Mouse (Mus musculus) G1E (cell line): Measurements from ENCODE around the gene Slc24a2. TPM values are rescaled to one million over a fixed set of nuclear protein-coding genes. Genes with fewer than 3 reads are reported as not detected.

Experiments used
- ATAC-seq: 2 replicates; pipeline ENCODE4 v1.8.0; 2016; ENCODE audit warnings: mild to moderate bottlenecking; ENCODE audit not compliant: insufficient number of reproducible peaks, poor library complexity, low FRiP score, severe bottlenecking; ENCODE audit errors: extremely low read depth
- DNase-seq: peaks from one replicate; pipeline ENCODE4 v3.0.0; 2012; ENCODE audit warnings: low spot score
- H3K27me3 ChIP-seq: 2 replicates; pipeline ENCODE4 v1.6.1; 2012; ENCODE audit warnings: mild to moderate bottlenecking, low read length, inconsistent platforms; ENCODE audit not compliant: insufficient read depth
- H3K36me3 ChIP-seq: replicated peaks from 2 replicates; pipeline ENCODE3; 2012; ENCODE audit warnings: mild to moderate bottlenecking, inconsistent platforms
- H3K4me1 ChIP-seq: 2 replicates; pipeline ENCODE4 v1.6.1; 2012; ENCODE audit warnings: low read depth, low read length, inconsistent platforms, mixed read lengths; ENCODE audit not compliant: insufficient read depth
- H3K4me3 ChIP-seq: 2 replicates; pipeline ENCODE4 v1.5.1; 2012; ENCODE audit warnings: low read depth, mild to moderate bottlenecking, inconsistent platforms, low read length, moderate library complexity, mixed read lengths
- H3K9me3 ChIP-seq: replicated peaks from 2 replicates; pipeline ENCODE4 v1.6.1; 2012; ENCODE audit warnings: inconsistent platforms
- CTCF ChIP-seq: IDR thresholded peaks from 2 replicates; pipeline ENCODE4 v1.5.1; 2012; ENCODE audit warnings: low read depth, low read length, inconsistent platforms, mixed read lengths
- GATA1 ChIP-seq: IDR thresholded peaks from 2 replicates; pipeline ENCODE4 v1.6.1; 2012; ENCODE audit warnings: borderline replicate concordance, low read length, inconsistent platforms, mixed read lengths
- GATA2 ChIP-seq: IDR thresholded peaks from 2 replicates; pipeline ENCODE4 v1.6.1; 2012; ENCODE audit warnings: low read depth, low read length, inconsistent platforms, borderline replicate concordance
- POLR2AphosphoS5 ChIP-seq: IDR thresholded peaks from 2 replicates; pipeline ENCODE4 v1.6.1; 2012; ENCODE audit warnings: low read depth, low read length, inconsistent platforms; ENCODE audit not compliant: insufficient replicate concordance
- TAL1 ChIP-seq: conservative IDR thresholded peaks from 2 replicates; pipeline ENCODE4 v1.6.1; 2012; ENCODE audit warnings: low read depth, low read length, inconsistent platforms, mixed read lengths
- polyA plus RNA-seq: library from polyadenylated mRNA; stranded (reverse); fragments of >175 nt; gene quantifications from 2 replicates; pipeline ENCODE4 v1.2.3, GENCODE M21; 2012
- total RNA-seq, 2 experiments: library from RNA; stranded (forward) in 1 of 2; stranded (reverse) in 1 of 2; fragments of 200-1000 nt in 1 of 2; fragments of >200 nt in 1 of 2; fragmentation: Nextera tagmentation in 1 of 2; gene quantifications; 2 replicates each; pipeline ENCODE4 v1.2.3; 2014 to 2017

Slc24a2 gene
- total and polyA plus RNA-seq, 3 experiments = 0.55 TPM; not detected in 2

DNA sequence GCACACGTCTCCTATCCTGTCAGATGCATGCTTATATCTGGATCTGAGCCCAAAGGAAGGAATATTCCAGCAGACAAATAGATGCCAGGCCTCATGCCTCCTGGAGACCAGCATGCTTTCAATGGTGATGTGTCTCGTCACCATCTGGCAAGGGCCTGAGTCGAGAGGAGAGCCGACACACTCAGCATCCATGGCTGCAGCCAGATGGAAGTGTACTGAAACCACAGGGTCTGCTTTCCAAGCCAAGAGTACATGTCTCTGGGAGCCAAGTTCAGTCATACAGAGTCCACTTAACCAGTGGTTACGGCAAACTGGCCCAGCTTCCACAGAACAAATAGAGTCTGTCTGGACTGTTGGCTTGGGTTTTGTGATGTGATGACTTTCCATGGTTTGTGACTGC is 134.1 kb downstream of the Slc24a2 start:
- no peak overlapping the region for H3K4me3 ChIP-seq
- no peaks in the 10 kb centered on the region for H3K27me3 ChIP-seq
- H3K4me1 ChIP-seq = no peaks in the 10 kb centered on the region
- no peak for TF ChIP-seq POLR2AphosphoS5
- TF ChIP-seq CTCF = no peak
- TF ChIP-seq GATA1 = no peak
- TF ChIP-seq TAL1 = no peak
- no peak for TF ChIP-seq GATA2
- H3K36me3 ChIP-seq = no peaks in the 10 kb centered on the region
- no peak for DNase-seq
- ATAC-seq = no peak
- peaks cover 16% of the 10 kb centered on the region for H3K9me3 ChIP-seq

DNA sequence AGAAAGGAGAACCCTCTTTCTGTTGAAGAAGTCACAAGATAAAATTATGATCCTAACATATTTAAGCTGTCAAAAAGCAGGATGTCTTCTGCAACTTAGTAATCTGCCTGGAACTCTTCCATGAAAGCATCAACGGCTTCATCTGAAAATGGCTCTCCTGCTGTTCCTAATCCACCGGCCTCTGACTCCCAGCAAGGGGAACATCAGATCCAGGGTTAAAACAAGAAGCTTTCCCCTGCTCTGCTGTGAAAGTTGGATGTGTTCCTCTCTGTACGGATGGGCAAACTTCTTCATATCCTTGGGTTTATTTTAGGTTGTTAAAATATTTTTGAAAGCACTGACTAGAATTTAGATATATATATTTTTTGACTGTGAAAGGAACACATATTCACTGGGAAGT is 136.7 kb downstream of the Slc24a2 start:
- Histone ChIP-seq H3K4me1 (no peaks in the 10 kb centered on the region), H3K9me3 (peaks cover 14% of the 10 kb centered on the region), H3K27me3 (no peaks in the 10 kb centered on the region), H3K4me3 (no peak overlapping the region), H3K36me3 (no peaks in the 10 kb centered on the region)
- TF ChIP-seq TAL1 (no peak), CTCF (no peak), GATA1 (no peak), POLR2AphosphoS5 (no peak), GATA2 (no peak)
- ATAC-seq (no peak), DNase-seq (no peak)

DNA sequence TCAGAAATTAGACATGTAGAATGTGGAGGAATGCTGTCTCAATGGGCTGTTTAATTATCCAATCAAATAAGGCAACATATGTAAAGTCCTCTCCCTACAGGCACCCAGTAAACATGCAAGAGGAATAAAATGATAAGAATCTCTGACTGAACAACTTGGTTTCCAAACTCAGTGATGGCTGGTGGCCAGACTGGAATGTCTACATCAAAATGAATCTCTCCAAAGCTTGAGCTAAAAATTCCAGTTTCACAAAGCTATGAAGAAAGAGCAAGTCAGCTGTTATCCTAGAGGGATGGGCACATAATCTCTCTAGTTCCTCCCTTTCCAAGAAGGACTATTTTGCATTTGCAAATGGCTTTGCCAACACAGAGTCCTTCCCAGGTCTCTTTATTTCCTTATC is 139.4 kb downstream of the Slc24a2 start:
- H3K9me3 ChIP-seq = peaks cover 10% of the 10 kb centered on the region
- ATAC-seq (no peak), DNase-seq (no peak)
- no peak for TF ChIP-seq GATA2
- TF ChIP-seq GATA1 = no peak
- no peak for TF ChIP-seq TAL1
- TF ChIP-seq POLR2AphosphoS5 = no peak
- TF ChIP-seq CTCF = no peak
- no peaks in the 10 kb centered on the region for H3K4me1 ChIP-seq
- no peak overlapping the region for H3K4me3 ChIP-seq
- H3K36me3 ChIP-seq = no peaks in the 10 kb centered on the region
- no peaks in the 10 kb centered on the region for H3K27me3 ChIP-seq

DNA sequence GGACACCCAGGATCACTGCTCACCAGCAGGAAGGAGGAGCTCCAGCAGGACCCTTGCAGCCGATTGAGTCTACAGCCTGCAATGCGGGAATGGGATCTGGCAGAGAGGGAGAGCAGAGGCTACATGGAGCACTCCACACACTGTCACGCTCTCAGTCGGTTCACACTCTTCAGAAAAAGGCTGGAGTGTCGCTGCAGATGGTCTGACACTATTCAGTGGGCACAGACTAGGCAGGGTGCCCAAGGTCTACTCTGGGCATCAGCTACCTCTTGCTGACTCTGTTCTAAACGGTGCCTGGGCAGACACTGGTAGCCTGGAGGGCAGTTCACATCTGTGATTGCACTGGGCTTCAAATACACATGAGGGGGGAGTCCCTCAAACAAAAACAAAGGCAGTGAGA is 141.6 kb downstream of the Slc24a2 start:
- H3K36me3 ChIP-seq = no peaks in the 10 kb centered on the region
- H3K4me1 ChIP-seq = no peaks in the 10 kb centered on the region
- H3K27me3 ChIP-seq = no peaks in the 10 kb centered on the region
- ATAC-seq (no peak), DNase-seq (no peak)
- TF ChIP-seq GATA2 = no peak
- no peak for TF ChIP-seq CTCF
- no peak for TF ChIP-seq GATA1
- TF ChIP-seq TAL1 = no peak
- no peak for TF ChIP-seq POLR2AphosphoS5
- H3K4me3 ChIP-seq = no peak overlapping the region
- peaks cover 14% of the 10 kb centered on the region for H3K9me3 ChIP-seq

GRCm38 (mm10) chr4:87087597-87087996 is 142.7 kb downstream of the Slc24a2 start:
- no peaks in the 10 kb centered on the region for H3K4me1 ChIP-seq
- no peak for TF ChIP-seq GATA1
- no peak for TF ChIP-seq CTCF
- no peak for TF ChIP-seq TAL1
- no peak for TF ChIP-seq GATA2
- no peak for TF ChIP-seq POLR2AphosphoS5
- no peaks in the 10 kb centered on the region for H3K36me3 ChIP-seq
- H3K9me3 ChIP-seq = peaks cover 14% of the 10 kb centered on the region
- no peak for ATAC-seq
- DNase-seq = no peak
- H3K27me3 ChIP-seq = no peaks in the 10 kb centered on the region
- H3K4me3 ChIP-seq = no peak overlapping the region

- DNase-seq = no peak
These were observed 143.2 kb downstream of the Slc24a2 start for GRCm38 (mm10) chr4:87086933-87087577.

DNA sequence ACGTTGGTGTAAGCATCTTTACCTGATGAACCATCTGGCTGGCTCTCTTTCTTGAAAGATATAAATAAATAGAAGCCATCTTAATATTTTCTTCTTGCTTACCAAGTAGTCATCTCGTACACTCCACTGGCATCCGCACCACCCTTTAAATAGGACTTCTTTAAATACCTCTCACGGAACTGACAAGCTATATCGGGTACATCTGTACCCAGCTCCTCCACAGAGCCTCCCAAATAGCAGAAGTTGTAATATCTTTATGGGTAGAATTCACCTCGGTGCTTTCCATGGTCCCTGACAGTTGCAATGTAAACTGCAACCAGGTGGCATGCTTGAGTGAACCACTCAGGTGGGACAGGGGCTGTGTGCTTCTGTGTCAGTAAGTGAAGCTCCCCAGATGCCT is 149.0 kb downstream of the Slc24a2 start:
- TF ChIP-seq TAL1 (no peak), CTCF (no peak), GATA2 (no peak), GATA1 (no peak), POLR2AphosphoS5 (no peak)
- DNase-seq (no peak), ATAC-seq (no peak)
- Histone ChIP-seq H3K4me3 (no peak overlapping the region), H3K4me1 (no peaks in the 10 kb centered on the region), H3K9me3 (peaks cover 17% of the 10 kb centered on the region), H3K36me3 (no peaks in the 10 kb centered on the region), H3K27me3 (no peaks in the 10 kb centered on the region)

More at GRCm38 (mm10) chr4:87086933-87087577, 143.2 kb downstream of the Slc24a2 start:
- TF ChIP-seq POLR2AphosphoS5 = no peak
- no peak for TF ChIP-seq GATA2
- TF ChIP-seq CTCF = no peak
- TF ChIP-seq TAL1 = no peak
- TF ChIP-seq GATA1 = no peak
- Histone ChIP-seq H3K4me3 (no peak overlapping the region), H3K4me1 (no peaks in the 10 kb centered on the region), H3K27me3 (no peaks in the 10 kb centered on the region), H3K36me3 (no peaks in the 10 kb centered on the region), H3K9me3 (peaks cover 17% of the 10 kb centered on the region)
- ATAC-seq = no peak
